Mouse (Mus musculus) MEL (cell line): ENCODE measurements around the gene Parva. TPM values are rescaled to one million over a fixed set of nuclear protein-coding genes. Genes with fewer than 3 reads are reported as not detected.

Experiments
- DNase-seq: peaks from one replicate; pipeline ENCODE4 v3.0.0; 2011; ENCODE audit warnings: low read depth, low spot score
- H3K27ac ChIP-seq: 2 replicates; pipeline ENCODE4 v1.5.1; 2012; ENCODE audit warnings: low read depth, mild to moderate bottlenecking, control low read depth, low read length, moderate library complexity; ENCODE audit not compliant: control insufficient read depth
- H3K27me3 ChIP-seq, 2 experiments: fragments of 150-350 bp in 1 of 2; sonication (generic) in 1 of 2; 2 replicates each; pipeline ENCODE4 v1.6.1; 2012; ENCODE audit warnings: low read length in 2 of 2, mild to moderate bottlenecking in 2 of 2, improper control_type of control experiment in 1 of 2, moderate library complexity in 1 of 2; ENCODE audit not compliant: insufficient read depth in 2 of 2, control insufficient read depth in 1 of 2
- H3K36me3 ChIP-seq, 2 experiments: 2 replicates each; pipeline ENCODE4 v1.6.1; 2012 to 2014; ENCODE audit warnings: low read length in 2 of 2, improper control_type of control experiment in 1 of 2, inconsistent platforms in 1 of 2, mild to moderate bottlenecking in 1 of 2; ENCODE audit not compliant: insufficient read depth in 2 of 2, control insufficient read depth in 1 of 2
- H3K4me1 ChIP-seq, 2 experiments: fragments of 150-350 bp in 1 of 2; sonication (generic) in 1 of 2; 2 replicates each; pipeline ENCODE4 v1.6.1; 2012; ENCODE audit warnings: low read length in 2 of 2, improper control_type of control experiment in 1 of 2, mild to moderate bottlenecking in 1 of 2; ENCODE audit not compliant: insufficient read depth in 2 of 2, control insufficient read depth in 1 of 2
- H3K4me3 ChIP-seq, 2 experiments: fragments of 150-350 bp in 1 of 2; sonication (generic) in 1 of 2; 2 replicates each; pipeline ENCODE4 v1.5.1; 2012; ENCODE audit warnings: low read depth in 2 of 2, low read length in 2 of 2, mild to moderate bottlenecking in 2 of 2, moderate library complexity in 2 of 2, control low read depth in 1 of 2, improper control_type of control experiment in 1 of 2; ENCODE audit not compliant: control insufficient read depth in 1 of 2, insufficient read depth in 1 of 2
- H3K79me2 ChIP-seq: 2 replicates; pipeline ENCODE4 v1.6.1; 2012; ENCODE audit warnings: mild to moderate bottlenecking, low read length, moderate library complexity; ENCODE audit not compliant: control insufficient read depth, poor library complexity, insufficient read depth
- H3K9ac ChIP-seq: 2 replicates; pipeline ENCODE4 v1.6.1; 2012; ENCODE audit warnings: low read depth, mild to moderate bottlenecking, control low read depth, low read length, moderate library complexity; ENCODE audit not compliant: control insufficient read depth, poor library complexity, severe bottlenecking
- H3K9me3 ChIP-seq: fragments of 150-350 bp; sonication (generic); replicated peaks from 2 replicates; pipeline ENCODE4 v1.6.1; 2012; ENCODE audit warnings: mild to moderate bottlenecking, low read length, improper control_type of control experiment, moderate library complexity; ENCODE audit not compliant: insufficient read depth
- CHD1 ChIP-seq: IDR thresholded peaks from 2 replicates; pipeline ENCODE4 v1.6.1; 2012; ENCODE audit warnings: low read depth, mild to moderate bottlenecking, inconsistent platforms, low read length, improper control_type of control experiment
- CHD2 ChIP-seq: IDR thresholded peaks from 2 replicates; pipeline ENCODE4 v1.6.1; 2011; ENCODE audit warnings: low read length, improper control_type of control experiment
- CTCF ChIP-seq, 3 experiments: IDR thresholded peaks in 2 of 3; conservative IDR thresholded peaks in 1 of 3; 2 replicates each; pipeline ENCODE4 v1.5.1; 2011 to 2012; ENCODE audit warnings: low read length in 3 of 3, low read depth in 2 of 3, mild to moderate bottlenecking in 2 of 3, improper control_type of control experiment in 1 of 3, inconsistent platforms in 1 of 3, mixed read lengths in 1 of 3, moderate library complexity in 1 of 3; ENCODE audit not compliant: control insufficient read depth in 1 of 3, insufficient read depth in 1 of 3, poor library complexity in 1 of 3, severe bottlenecking in 1 of 3
- ELF1 ChIP-seq: IDR thresholded peaks from 2 replicates; pipeline ENCODE4 v1.6.1; 2014; ENCODE audit warnings: low read depth, mild to moderate bottlenecking, inconsistent platforms, low read length, improper control_type of control experiment, moderate library complexity
- ETS1 ChIP-seq: IDR thresholded peaks from 2 replicates; pipeline ENCODE4 v1.6.1; 2012; ENCODE audit warnings: low read depth, mild to moderate bottlenecking, inconsistent platforms, low read length, improper control_type of control experiment, moderate library complexity
- GABPA ChIP-seq: IDR thresholded peaks from 2 replicates; pipeline ENCODE4 v1.6.1; 2012; ENCODE audit warnings: low read depth, mild to moderate bottlenecking, inconsistent platforms, low read length, improper control_type of control experiment, moderate library complexity
- GATA1 ChIP-seq: IDR thresholded peaks from 2 replicates; pipeline ENCODE4 v1.6.1; 2011; ENCODE audit warnings: low read depth, low read length, improper control_type of control experiment
- HCFC1 ChIP-seq: IDR thresholded peaks from 2 replicates; pipeline ENCODE4 v1.6.1; 2012; ENCODE audit warnings: low read depth, mild to moderate bottlenecking, inconsistent platforms, low read length, improper control_type of control experiment, moderate library complexity
- KAT2A ChIP-seq: conservative IDR thresholded peaks from 2 replicates; pipeline ENCODE4 v1.6.1; 2012; ENCODE audit warnings: low read depth, low read length, improper control_type of control experiment, inconsistent platforms
- MAFK ChIP-seq: IDR thresholded peaks from 2 replicates; pipeline ENCODE4 v1.6.1; 2011; ENCODE audit warnings: low read depth, mild to moderate bottlenecking, low read length, improper control_type of control experiment, borderline replicate concordance
- MAZ ChIP-seq: IDR thresholded peaks from 2 replicates; pipeline ENCODE4 v1.6.1; 2012; ENCODE audit warnings: low read depth, mild to moderate bottlenecking, inconsistent platforms, low read length, improper control_type of control experiment
- MYB ChIP-seq: IDR thresholded peaks from 2 replicates; pipeline ENCODE4 v1.6.1; 2011; ENCODE audit warnings: mild to moderate bottlenecking, low read depth, low read length, improper control_type of control experiment
- MYC ChIP-seq: IDR thresholded peaks from 2 replicates; pipeline ENCODE4 v1.6.1; 2011; ENCODE audit warnings: low read depth, mild to moderate bottlenecking, low read length, improper control_type of control experiment, moderate library complexity
- NRF1 ChIP-seq: IDR thresholded peaks from 2 replicates; pipeline ENCODE4 v1.6.1; 2014; ENCODE audit warnings: low read depth, mild to moderate bottlenecking, inconsistent platforms, low read length, improper control_type of control experiment, moderate library complexity; ENCODE audit not compliant: poor library complexity, insufficient read depth, severe bottlenecking
- POLR2A ChIP-seq, 2 experiments: IDR thresholded peaks; 2 replicates each; pipeline ENCODE4 v1.6.1; 2011 to 2012; ENCODE audit warnings: low read length in 2 of 2, mild to moderate bottlenecking in 2 of 2, control low read depth in 1 of 2, improper control_type of control experiment in 1 of 2, low read depth in 1 of 2, moderate library complexity in 1 of 2; ENCODE audit not compliant: control insufficient read depth in 1 of 2, insufficient read depth in 1 of 2, poor library complexity in 1 of 2
- POLR2AphosphoS2 ChIP-seq: IDR thresholded peaks from 2 replicates; pipeline ENCODE4 v1.6.1; 2011; ENCODE audit warnings: low read length, improper control_type of control experiment
- RAD21 ChIP-seq: IDR thresholded peaks from 2 replicates; pipeline ENCODE4 v1.6.1; 2011; ENCODE audit warnings: mild to moderate bottlenecking, low read depth, low read length, improper control_type of control experiment
- RCOR1 ChIP-seq: IDR thresholded peaks from 2 replicates; pipeline ENCODE4 v1.6.1; 2012; ENCODE audit warnings: low read depth, mild to moderate bottlenecking, inconsistent platforms, low read length, improper control_type of control experiment
- SIN3A ChIP-seq: IDR thresholded peaks from 2 replicates; pipeline ENCODE4 v1.6.1; 2012; ENCODE audit warnings: low read length, improper control_type of control experiment, inconsistent platforms
- TCF12 ChIP-seq: IDR thresholded peaks from 2 replicates; pipeline ENCODE4 v1.6.1; 2014; ENCODE audit warnings: low read depth, mild to moderate bottlenecking, inconsistent platforms, low read length, improper control_type of control experiment, moderate library complexity
- UBTF ChIP-seq: IDR thresholded peaks from 2 replicates; pipeline ENCODE4 v1.6.1; 2012; ENCODE audit warnings: low read depth, mild to moderate bottlenecking, inconsistent platforms, low read length, improper control_type of control experiment, moderate library complexity, borderline replicate concordance; ENCODE audit not compliant: insufficient read depth
- USF2 ChIP-seq, 2 experiments: IDR thresholded peaks; 2 replicates each; pipeline ENCODE4 v1.6.1; 2011 to 2012; ENCODE audit warnings: improper control_type of control experiment in 2 of 2, low read length in 2 of 2, borderline replicate concordance in 1 of 2, inconsistent platforms in 1 of 2, low read depth in 1 of 2, mild to moderate bottlenecking in 1 of 2; ENCODE audit not compliant: insufficient read depth in 1 of 2
- ZC3H11A ChIP-seq: IDR thresholded peaks from 2 replicates; pipeline ENCODE4 v1.6.1; 2012; ENCODE audit warnings: low read depth, mild to moderate bottlenecking, inconsistent platforms, low read length, improper control_type of control experiment
- ZNF384 ChIP-seq: IDR thresholded peaks from 2 replicates; pipeline ENCODE4 v1.6.1; 2012; ENCODE audit warnings: low read depth, mild to moderate bottlenecking, inconsistent platforms, low read length, improper control_type of control experiment
- polyA plus RNA-seq, 2 experiments: library from polyadenylated mRNA; stranded (reverse) in 1 of 2; unstranded in 1 of 2; fragments of >175 nt in 1 of 2; fragments of >200 nt in 1 of 2; gene quantifications; 2 replicates each; pipeline versions ENCODE4 v1.2.1 to v1.2.4; 2012; ENCODE audit warnings: low replicate concordance in 2 of 2, low read depth in 1 of 2; ENCODE audit not compliant: insufficient read length in 2 of 2, insufficient read depth in 1 of 2, missing spikeins in 1 of 2
- total RNA-seq: library from RNA; depleted of rRNA; stranded (reverse); fragments of 300-350 nt; gene quantifications from 2 replicates; pipeline ENCODE4 v1.2.3, GENCODE M21; 2012

Parva gene
- total and polyA plus RNA-seq, 3 experiments: not detected

- no peaks in the 10 kb centered on the region for H3K4me1 ChIP-seq
- H3K27me3 ChIP-seq: no peaks in the 10 kb centered on the region
- H3K9me3 ChIP-seq: no peaks in the 10 kb centered on the region
- TF ChIP-seq CHD1: no peak
- TF ChIP-seq RCOR1: no peak
- TF ChIP-seq MAZ: no peak
- no peak for TF ChIP-seq POLR2AphosphoS2
- TF ChIP-seq ETS1: no peak
- no peak for TF ChIP-seq GATA1
- TF ChIP-seq POLR2A (IDR thresholded peaks at IDR 0.05; ENCODE audit: control insufficient read depth in 1 of 2, insufficient read depth in 1 of 2, low read depth in 1 of 2, low read length in 2 of 2, poor library complexity in 1 of 2): no peak
- no peak for TF ChIP-seq ELF1
- TF ChIP-seq TCF12: no peak
- TF ChIP-seq HCFC1: no peak
- TF ChIP-seq SIN3A: no peak
- TF ChIP-seq GABPA: no peak
- no peak for TF ChIP-seq RAD21
- no peak for TF ChIP-seq MAFK
- no peak for TF ChIP-seq NRF1
- no peak for TF ChIP-seq CTCF (IDR thresholded peaks at IDR 0.05 in 2 of 3, conservative IDR thresholded peaks at IDR 0.05 in 1 of 3; ENCODE audit: control insufficient read depth in 1 of 3, insufficient read depth in 1 of 3, low read depth in 2 of 3, low read length in 3 of 3, poor library complexity in 1 of 3, severe bottlenecking in 1 of 3)
- TF ChIP-seq UBTF: no peak
- TF ChIP-seq ZC3H11A: no peak
- TF ChIP-seq, all 39 proteins: peak for 0
- Histone ChIP-seq H3K79me2 (no peaks in the 10 kb centered on the region), H3K27ac (no peak overlapping the region), H3K9ac (no peak overlapping the region), H3K36me3 (no peaks in the 10 kb centered on the region), H3K4me3 (no peak overlapping the region)
- no peak for DNase-seq
Observed at GRCm38 (mm10) chr7:112472708-112473281, 45.5 kb downstream of the Parva start.

- Histone ChIP-seq H3K4me1 (no peaks in the 10 kb centered on the region), H3K9ac (no peak overlapping the region), H3K27ac (no peak overlapping the region)
- no peak for DNase-seq
- TF ChIP-seq CHD2 (no peak), CTCF (IDR thresholded peaks at IDR 0.05 in 2 of 3, conservative IDR thresholded peaks at IDR 0.05 in 1 of 3; ENCODE audit: control insufficient read depth in 1 of 3, insufficient read depth in 1 of 3, low read depth in 2 of 3, low read length in 3 of 3, poor library complexity in 1 of 3, severe bottlenecking in 1 of 3) (no peak), USF2 (IDR thresholded peaks at IDR 0.05; ENCODE audit: borderline replicate concordance in 1 of 2, insufficient read depth in 1 of 2, low read depth in 1 of 2, low read length in 2 of 2) (no peak), KAT2A (no peak), MYC (no peak), NRF1 (no peak), POLR2AphosphoS2 (no peak), UBTF (no peak), MYB (no peak), ZNF384 (no peak), GATA1 (no peak)
- TF ChIP-seq, all 39 proteins: peak for 0
- Histone ChIP-seq H3K9me3 (no peaks in the 10 kb centered on the region), H3K36me3 (no peaks in the 10 kb centered on the region), H3K79me2 (no peaks in the 10 kb centered on the region), H3K27me3 (no peaks in the 10 kb centered on the region), H3K4me3 (no peak overlapping the region)
Observed at GRCm38 (mm10) chr7:112473649-112474435, 46.5 kb downstream of the Parva start.
